ENCODE assay signal across 8 mouse cellular contexts in genomic region chr2:101885768-101886438, GRCm38 (mm10). TPM values are rescaled to one million over a fixed set of nuclear protein-coding genes. Genes with fewer than 3 reads are reported as not detected.
DNase-seq lines count a peak whose midpoint lies in the region; ATAC-seq lines count a peak whose summit lies in the region.

TSS of gene Commd9 (plus strand) at chr2:101886247.

- peak within 1 kb of the TSS; percentile 78 for H3K27ac ChIP-seq in hindbrain, embryonic 14.5 days

- 12% methylated on average over 22 of the region's 22 CpGs for WGBS in hindbrain, embryonic 14.5 days

- peak within 1 kb of the TSS; percentile 77 for H3K4me3 ChIP-seq in hindbrain, embryonic 14.5 days (replicated peaks; ENCODE audit: low read length)

- H3K9ac ChIP-seq in hindbrain, embryonic 14.5 days = peak within 1 kb of the TSS; percentile 86

- peak; percentile 96 for ATAC-seq in hindbrain, embryonic 14.5 days (ENCODE audit: low FRiP score)

- H3K4me2 ChIP-seq in hindbrain, embryonic 14.5 days (replicated peaks) = peak within 1 kb of the TSS; percentile 80

- DNase-seq in R1 (ENCODE audit: low read depth, low spot score) = peak; percentile 94
- DNase-seq in cerebellum, postnatal 25 days = peak; percentile 92 to 95
- peak; percentile 89 to 91 for DNase-seq in frontal cortex, postnatal 25 days (ENCODE audit: low spot score in 2 of 2)
- peak; percentile 93 for DNase-seq in hindbrain, embryonic 14.5 days (ENCODE audit: low spot score)
- DNase-seq in layer of hippocampus, postnatal 36 days = peak; percentile 90 to 91
- peak; percentile 98 for DNase-seq in lung, postnatal 36 days
- peak; percentile 96 for DNase-seq in retina, postnatal 1 day
- DNase-seq in urinary bladder, adult 18-20 months (ENCODE audit: low spot score in 2 of 2) = peak; percentile 90 to 95

- peaks cover 9% of the 10 kb centered on the region for H3K4me1 ChIP-seq in hindbrain, embryonic 14.5 days (replicated peaks; ENCODE audit: control insufficient read depth, insufficient read depth, low read length)

- no peaks in the 10 kb centered on the region for H3K9me3 ChIP-seq in hindbrain, embryonic 14.5 days (ENCODE audit: control insufficient read depth, low read length)

- H3K27me3 ChIP-seq in hindbrain, embryonic 14.5 days (ENCODE audit: control insufficient read depth, insufficient read depth, low read length) = no peaks in the 10 kb centered on the region; the same call in 1 of the 2 replicates

- H3K36me3 ChIP-seq in hindbrain, embryonic 14.5 days (replicated peaks; ENCODE audit: control insufficient read depth, insufficient read depth) = no peaks in the 10 kb centered on the region

RNA-seq across cellular contexts. Expression of gene Commd9, which starts in this region (rescaled TPM):
- 99.1 TPM in 2 replicates for polyA plus RNA-seq in hindbrain, embryonic 14.5 days (2014; fragmentation: Nextera tagmentation; extraction: Ambion mirVana)
- total RNA-seq in layer of hippocampus, postnatal 36 days (2021) = 10 to 100 TPM; 33.7 to 38.3 TPM

Comparison
In these comparisons a context has a peak if more than half of its experiments do, and no peak if none do; other contexts are left out.
1. Peak in every context shown above with its lines: DNase-seq, ATAC-seq, H3K4me3 ChIP-seq and H3K27ac ChIP-seq.